Mouse (Mus musculus): ENCODE data around the gene Usp33. TPM values are rescaled to one million over a fixed set of nuclear protein-coding genes. Genes with fewer than 3 reads are reported as not detected.

The Usp33 gene
- polyA plus RNA-seq, 1 experiment: not detected

DNA sequence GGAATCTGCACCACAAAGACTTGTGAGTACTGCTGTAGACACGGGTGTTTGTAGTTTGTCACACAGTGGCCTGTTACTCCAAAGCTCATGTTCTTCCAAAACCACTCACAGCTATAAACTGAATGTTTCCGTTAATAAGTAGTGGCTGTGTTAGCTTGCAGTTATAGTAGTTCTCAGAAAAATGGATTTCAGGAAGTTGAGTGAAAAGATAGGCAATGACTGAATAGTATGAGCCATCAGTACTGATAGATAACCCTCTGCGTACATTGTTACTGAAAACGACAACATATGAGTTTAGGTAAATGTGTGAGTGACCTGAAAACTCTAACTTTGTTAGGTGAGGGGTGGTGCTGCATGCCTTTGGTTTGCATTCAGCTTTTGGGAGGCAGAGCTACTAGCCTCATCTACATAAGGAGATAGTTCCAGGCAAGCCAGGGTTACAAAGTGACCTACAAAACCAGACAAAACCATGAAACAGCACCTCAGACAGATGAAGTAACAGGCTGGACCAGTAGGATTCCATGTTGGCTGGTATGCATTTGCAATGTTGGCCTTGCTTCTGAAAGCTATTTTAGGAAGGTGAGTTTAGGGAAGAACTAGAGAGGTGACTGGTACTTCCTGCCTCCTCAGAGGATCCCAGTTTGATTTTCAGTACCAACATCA lies 59.8 kb downstream of the Usp33 start:
- Histone ChIP-seq H3K4me1 (ENCODE audit: control insufficient read depth, insufficient read depth, low read length) (peaks cover 6% of the 10 kb centered on the region), H3K27ac (ENCODE audit: insufficient read depth, low read depth, low read length) (no peak overlapping the region), H3K4me3 (ENCODE audit: insufficient read depth, low read depth, low read length) (no peak overlapping the region)
- TF ChIP-seq POLR2A (IDR thresholded peaks at IDR 0.05; ENCODE audit: insufficient read depth, low read depth, low read length) (no peak), CTCF (IDR thresholded peaks at IDR 0.05; ENCODE audit: insufficient read depth, low read depth, low read length) (no peak)
- WGBS: 72% methylated on average over 4 of the region's 4 CpGs

DNA sequence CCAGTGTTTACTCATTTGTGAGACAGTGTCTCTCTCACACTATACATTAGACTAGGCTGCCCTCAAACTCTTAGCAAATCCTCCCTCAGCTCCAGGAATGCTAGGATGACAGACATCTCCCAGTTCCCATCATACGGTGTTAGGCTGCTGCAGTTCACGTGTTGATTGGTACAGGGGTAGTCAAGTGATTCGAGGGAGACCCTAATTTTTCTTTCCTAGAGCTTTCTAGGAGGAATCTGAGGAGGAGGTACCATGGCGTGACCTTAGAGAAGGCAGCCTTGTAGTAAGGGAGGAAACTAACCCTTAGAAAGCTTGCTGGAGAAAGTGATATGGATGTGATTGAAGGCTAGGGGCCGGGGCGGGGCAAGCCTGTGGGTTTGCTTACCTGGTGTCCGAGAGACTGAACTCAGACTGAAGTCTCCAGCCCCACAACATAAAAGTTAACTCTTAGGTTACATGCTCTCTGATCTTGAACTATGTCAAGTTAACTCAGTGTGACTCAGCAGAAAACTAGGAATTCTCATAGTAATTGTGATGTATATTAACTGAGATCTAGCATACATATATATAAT lies 64.8 kb downstream of the Usp33 start:
- Histone ChIP-seq H3K4me3 (ENCODE audit: insufficient read depth, low read depth, low read length) (no peak overlapping the region), H3K4me1 (ENCODE audit: control insufficient read depth, insufficient read depth, low read length) (no peaks in the 10 kb centered on the region), H3K27ac (ENCODE audit: insufficient read depth, low read depth, low read length) (no peak overlapping the region)
- TF ChIP-seq POLR2A (IDR thresholded peaks at IDR 0.05; ENCODE audit: insufficient read depth, low read depth, low read length) (no peak), CTCF (IDR thresholded peaks at IDR 0.05; ENCODE audit: insufficient read depth, low read depth, low read length) (no peak)
- WGBS: 92% methylated on average over 7 of the region's 7 CpGs

DNA sequence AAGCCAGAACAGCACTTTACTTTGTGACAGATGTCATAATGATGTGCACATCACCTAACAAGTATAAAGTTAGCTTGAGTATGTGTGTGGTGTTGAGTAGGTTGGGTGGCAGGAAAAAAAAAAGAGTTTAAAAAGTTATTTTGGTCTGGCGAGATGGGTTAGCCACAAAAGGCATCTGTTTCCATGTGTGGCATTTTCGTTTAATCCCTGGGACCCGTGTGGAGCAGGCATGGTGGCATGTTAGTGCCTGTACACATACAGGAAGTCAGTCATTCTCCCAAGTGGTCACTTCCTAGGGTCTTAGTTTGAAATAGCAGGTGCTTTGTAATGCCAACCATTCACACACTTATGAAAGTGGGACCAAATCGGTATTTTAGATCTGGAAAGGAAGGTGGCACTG lies 66.1 kb downstream of the Usp33 start:
- Histone ChIP-seq H3K27ac (ENCODE audit: insufficient read depth, low read depth, low read length) (no peak overlapping the region), H3K4me3 (ENCODE audit: insufficient read depth, low read depth, low read length) (no peak overlapping the region), H3K4me1 (ENCODE audit: control insufficient read depth, insufficient read depth, low read length) (no peaks in the 10 kb centered on the region)
- 87% methylated on average over 4 of the region's 4 CpGs for WGBS
- TF ChIP-seq CTCF (IDR thresholded peaks at IDR 0.05; ENCODE audit: insufficient read depth, low read depth, low read length): no peak
- no peak for TF ChIP-seq POLR2A (IDR thresholded peaks at IDR 0.05; ENCODE audit: insufficient read depth, low read depth, low read length)

DNA sequence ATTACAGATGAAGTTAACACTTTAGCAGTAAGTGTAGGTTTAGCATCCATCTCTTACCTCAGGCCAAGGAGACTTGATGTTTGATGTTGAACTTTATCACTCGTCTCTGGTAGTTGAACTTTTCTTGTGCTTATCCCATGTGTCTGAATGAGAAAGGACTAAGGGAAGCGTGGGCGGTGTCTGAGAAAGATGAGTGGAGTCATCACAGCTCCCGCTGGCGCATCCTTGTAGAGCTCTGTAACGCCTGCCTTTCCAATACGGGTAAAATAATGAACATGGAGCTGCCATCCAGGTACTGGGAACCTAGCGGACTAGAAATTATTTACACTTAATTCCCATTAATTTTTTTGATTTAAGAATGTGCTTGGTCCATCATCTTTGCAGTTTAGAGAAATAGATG lies 82.6 kb downstream of the Usp33 start:
- H3K27ac ChIP-seq (ENCODE audit: insufficient read depth, low read depth, low read length): no peak overlapping the region
- TF ChIP-seq POLR2A (IDR thresholded peaks at IDR 0.05; ENCODE audit: insufficient read depth, low read depth, low read length) (no peak), CTCF (IDR thresholded peaks at IDR 0.05; ENCODE audit: insufficient read depth, low read depth, low read length) (no peak)
- H3K4me1 ChIP-seq (ENCODE audit: control insufficient read depth, insufficient read depth, low read length): peaks cover under 1% of the 10 kb centered on the region; the same call in 1 of the 2 replicates
- no peak overlapping the region for H3K4me3 ChIP-seq (ENCODE audit: insufficient read depth, low read depth, low read length)
- 76% methylated on average over 8 of the region's 8 CpGs for WGBS

DNA sequence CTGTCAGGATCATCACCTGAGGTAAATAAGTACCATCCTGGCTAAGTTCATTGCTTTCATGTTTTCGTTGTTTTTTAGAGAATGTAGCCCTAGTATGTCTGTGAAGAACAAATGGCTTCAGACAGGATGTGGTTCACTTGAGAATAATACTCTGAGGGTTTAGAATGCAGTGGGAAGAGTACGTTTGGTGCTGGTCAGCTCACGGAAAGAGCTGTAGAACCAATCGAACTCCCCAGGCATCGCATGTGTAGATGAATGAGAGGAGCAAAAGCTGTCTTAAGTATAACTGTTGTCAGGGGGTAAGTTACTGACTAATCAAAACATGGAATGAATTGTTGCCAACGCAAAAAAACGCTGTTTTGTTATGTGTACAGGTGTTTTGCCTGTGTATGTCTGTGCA lies 86.4 kb downstream of the Usp33 start:
- Histone ChIP-seq H3K27ac (ENCODE audit: insufficient read depth, low read depth, low read length) (no peak overlapping the region), H3K4me1 (ENCODE audit: control insufficient read depth, insufficient read depth, low read length) (peaks cover 3% of the 10 kb centered on the region; the same call in 1 of the 2 replicates), H3K4me3 (ENCODE audit: insufficient read depth, low read depth, low read length) (no peak overlapping the region)
- WGBS: 96% methylated on average over 7 of the region's 7 CpGs
- no peak for TF ChIP-seq CTCF (IDR thresholded peaks at IDR 0.05; ENCODE audit: insufficient read depth, low read depth, low read length)
- no peak for TF ChIP-seq POLR2A (IDR thresholded peaks at IDR 0.05; ENCODE audit: insufficient read depth, low read depth, low read length)

DNA sequence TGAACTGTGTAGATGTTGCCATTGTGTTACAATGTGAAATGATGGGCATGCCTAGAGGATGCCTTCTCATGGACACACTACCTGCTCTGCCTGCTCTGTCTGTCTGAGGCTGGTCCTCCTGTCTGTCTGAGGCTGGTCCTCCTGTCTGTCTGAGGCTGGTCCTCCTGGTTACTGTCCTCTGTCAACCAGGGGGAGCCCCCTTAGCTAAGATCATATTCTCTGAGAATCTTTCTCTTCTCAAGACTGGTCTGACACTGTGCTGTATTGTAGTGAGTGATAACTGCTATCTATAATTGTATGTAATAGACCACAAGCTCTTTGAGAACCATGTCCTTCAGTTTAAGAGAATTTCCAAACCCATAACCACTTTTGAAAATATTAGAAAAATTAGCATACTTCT lies 89.3 kb downstream of the Usp33 start:
- no peak for TF ChIP-seq CTCF (IDR thresholded peaks at IDR 0.05; ENCODE audit: insufficient read depth, low read depth, low read length)
- no peak for TF ChIP-seq POLR2A (IDR thresholded peaks at IDR 0.05; ENCODE audit: insufficient read depth, low read depth, low read length)
- no peak overlapping the region for H3K4me3 ChIP-seq (ENCODE audit: insufficient read depth, low read depth, low read length)
- H3K4me1 ChIP-seq (ENCODE audit: control insufficient read depth, insufficient read depth, low read length): peaks cover 3% of the 10 kb centered on the region; the same call in 1 of the 2 replicates
- no peak overlapping the region for H3K27ac ChIP-seq (ENCODE audit: insufficient read depth, low read depth, low read length)

DNA sequence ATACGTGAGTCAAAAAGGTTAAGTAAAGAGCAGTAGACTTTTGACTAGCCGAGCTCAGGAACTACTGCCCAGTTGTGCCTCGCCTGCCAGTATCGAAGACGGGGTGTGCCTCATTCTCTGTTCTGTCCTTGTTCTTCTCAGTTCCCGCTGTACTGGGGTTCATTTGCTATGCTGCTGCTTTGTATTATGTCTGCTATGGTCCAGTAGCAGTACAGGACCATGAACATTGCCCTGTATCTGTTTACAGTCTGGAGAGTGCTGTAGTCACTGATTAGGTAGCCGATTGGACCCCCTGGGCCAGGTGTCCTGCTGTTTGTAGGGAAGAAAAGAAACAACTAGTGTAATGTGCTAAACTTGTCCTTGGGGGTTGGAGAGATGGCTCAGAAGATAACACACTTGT lies 91.8 kb downstream of the Usp33 start:
- no peak overlapping the region for H3K27ac ChIP-seq (ENCODE audit: insufficient read depth, low read depth, low read length)
- TF ChIP-seq CTCF (IDR thresholded peaks at IDR 0.05; ENCODE audit: insufficient read depth, low read depth, low read length) (no peak), POLR2A (IDR thresholded peaks at IDR 0.05; ENCODE audit: insufficient read depth, low read depth, low read length) (no peak)
- peaks cover 5% of the 10 kb centered on the region; the same call in 1 of the 2 replicates for H3K4me1 ChIP-seq (ENCODE audit: control insufficient read depth, insufficient read depth, low read length)
- 98% methylated on average over 7 of the region's 7 CpGs for WGBS
- H3K4me3 ChIP-seq (ENCODE audit: insufficient read depth, low read depth, low read length): no peak overlapping the region

DNA sequence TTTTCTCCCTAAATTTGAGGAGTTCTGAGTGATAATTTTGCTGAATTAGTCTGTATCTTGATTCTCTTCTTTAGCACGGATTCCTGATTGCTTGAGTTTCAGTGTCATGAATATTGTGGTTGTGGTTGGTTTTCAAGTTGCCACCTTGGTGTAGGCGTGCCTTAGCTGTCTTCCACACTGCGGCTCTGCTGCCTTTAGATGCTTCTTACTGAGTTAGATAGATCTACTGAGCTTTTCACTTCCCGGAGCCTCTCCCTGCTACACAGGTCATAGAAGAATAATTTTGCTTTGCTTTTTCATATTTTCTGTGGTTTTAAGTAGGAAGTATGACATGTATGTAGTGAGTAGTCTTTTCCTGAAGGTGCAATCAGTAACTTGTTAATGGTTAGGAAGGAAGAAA lies 96.5 kb downstream of the Usp33 start:
- Histone ChIP-seq H3K4me3 (ENCODE audit: insufficient read depth, low read depth, low read length) (no peak overlapping the region), H3K27ac (ENCODE audit: insufficient read depth, low read depth, low read length) (no peak overlapping the region), H3K4me1 (ENCODE audit: control insufficient read depth, insufficient read depth, low read length) (0 out of 2 replicates have a peak, but pooled peaks cover 2% of the 10 kb centered on the region)
- TF ChIP-seq CTCF (IDR thresholded peaks at IDR 0.05; ENCODE audit: insufficient read depth, low read depth, low read length) (no peak), POLR2A (IDR thresholded peaks at IDR 0.05; ENCODE audit: insufficient read depth, low read depth, low read length) (no peak)
- 79% methylated on average over 4 of the region's 4 CpGs for WGBS

Other genes with a start within 250 kb of the Usp33 start
- gene Gipc2, start 180.2 kb upstream of the Usp33 start, polyA plus RNA-seq (2012; ENCODE audit: insufficient read depth, insufficient read length, low replicate concordance, missing spikeins): not detected in 2 replicates
- gene Dnajb4, start 136.2 kb upstream of the Usp33 start, polyA plus RNA-seq (2012; ENCODE audit: insufficient read depth, insufficient read length, low replicate concordance, missing spikeins): not detected in 2 replicates
- gene Fubp1, start 136.1 kb upstream of the Usp33 start, polyA plus RNA-seq (2012; ENCODE audit: insufficient read depth, insufficient read length, low replicate concordance, missing spikeins): 284 TPM in 1 of 2 replicates, not detected in the other
- gene Nexn, start 80.1 kb upstream of the Usp33 start, polyA plus RNA-seq (2012; ENCODE audit: insufficient read depth, insufficient read length, low replicate concordance, missing spikeins): not detected in 2 replicates
- gene Miga1, start 6.1 kb upstream of the Usp33 start, polyA plus RNA-seq (2012; ENCODE audit: insufficient read depth, insufficient read length, low replicate concordance, missing spikeins): not detected in 2 replicates
- gene Zzz3, start 49.0 kb downstream of the Usp33 start, polyA plus RNA-seq (2012; ENCODE audit: insufficient read depth, insufficient read length, low replicate concordance, missing spikeins): not detected in 2 replicates